Mouse (Mus musculus): ENCODE results near the gene Gm10961. TPM values are rescaled to one million over a fixed set of nuclear protein-coding genes. Genes with fewer than 3 reads are reported as not detected.

The Gm10961 gene
- polyA plus RNA-seq, 1 experiment from 2014 or later, result not detected

GRCm38 (mm10) chr3:107609376-107609775 lies 21.7 kb upstream of the Gm10961 start:
- H3K4me3 ChIP-seq (ENCODE audit: low read length), result no peak overlapping the region
- H3K4me2 ChIP-seq (ENCODE audit: low read depth, low read length), result no peak overlapping the region
- H3K27me3 ChIP-seq (ENCODE audit: control insufficient read depth, insufficient read depth, low read depth, low read length), result no peaks in the 10 kb centered on the region
- no peak overlapping the region for H3K9ac ChIP-seq (ENCODE audit: low read length)
- no peaks in the 10 kb centered on the region for H3K9me3 ChIP-seq (ENCODE audit: control insufficient read depth, low read length)
- WGBS, result 57% methylated on average over 3 of the region's 3 CpGs
- no peaks in the 10 kb centered on the region for H3K4me1 ChIP-seq (replicated peaks; ENCODE audit: control insufficient read depth, insufficient read depth, low read length)
- no peak overlapping the region for H3K27ac ChIP-seq (ENCODE audit: low read length)
- peaks cover 26% of the 10 kb centered on the region for H3K36me3 ChIP-seq (ENCODE audit: control insufficient read depth, insufficient read depth, low read length)
- ATAC-seq (ENCODE audit: low read depth), result no peak

- H3K36me3 ChIP-seq (ENCODE audit: control insufficient read depth, insufficient read depth, low read length), result peaks cover 40% of the 10 kb centered on the region
- H3K27me3 ChIP-seq (ENCODE audit: control insufficient read depth, insufficient read depth, low read depth, low read length), result no peaks in the 10 kb centered on the region
- H3K4me1 ChIP-seq (replicated peaks; ENCODE audit: control insufficient read depth, insufficient read depth, low read length), result no peaks in the 10 kb centered on the region
- no peaks in the 10 kb centered on the region for H3K9me3 ChIP-seq (ENCODE audit: control insufficient read depth, low read length)
- H3K4me3 ChIP-seq (ENCODE audit: low read length), result no peak overlapping the region
- H3K27ac ChIP-seq (ENCODE audit: low read length), result no peak overlapping the region
- no peak for ATAC-seq (ENCODE audit: low read depth)
- no peak overlapping the region for H3K4me2 ChIP-seq (ENCODE audit: low read depth, low read length)
- 81% methylated on average over 4 of the region's 4 CpGs for WGBS
- no peak overlapping the region for H3K9ac ChIP-seq (ENCODE audit: low read length)
Measured at GRCm38 (mm10) chr3:107611394-107611793, 19.7 kb upstream of the Gm10961 start.

GRCm38 (mm10) chr3:107612902-107613525 lies 18.1 kb upstream of the Gm10961 start:
- H3K4me2 ChIP-seq (ENCODE audit: low read depth, low read length), result no peak overlapping the region
- H3K27me3 ChIP-seq (ENCODE audit: control insufficient read depth, insufficient read depth, low read depth, low read length), result no peaks in the 10 kb centered on the region
- no peaks in the 10 kb centered on the region for H3K9me3 ChIP-seq (ENCODE audit: control insufficient read depth, low read length)
- H3K4me3 ChIP-seq (ENCODE audit: low read length), result no peak overlapping the region
- peaks cover 54% of the 10 kb centered on the region for H3K36me3 ChIP-seq (ENCODE audit: control insufficient read depth, insufficient read depth, low read length)
- H3K27ac ChIP-seq (ENCODE audit: low read length), result no peak overlapping the region
- no peaks in the 10 kb centered on the region for H3K4me1 ChIP-seq (replicated peaks; ENCODE audit: control insufficient read depth, insufficient read depth, low read length)
- no peak overlapping the region for H3K9ac ChIP-seq (ENCODE audit: low read length)
- ATAC-seq (ENCODE audit: low read depth), result peak; percentile 61
- WGBS, result 85% methylated on average over 11 of the region's 11 CpGs

- H3K9ac ChIP-seq (ENCODE audit: low read length), result no peak overlapping the region
- no peak overlapping the region for H3K4me3 ChIP-seq (ENCODE audit: low read length)
- no peaks in the 10 kb centered on the region for H3K4me1 ChIP-seq (replicated peaks; ENCODE audit: control insufficient read depth, insufficient read depth, low read length)
- no peak for ATAC-seq (ENCODE audit: low read depth)
- H3K27ac ChIP-seq (ENCODE audit: low read length), result no peak overlapping the region
- no peaks in the 10 kb centered on the region for H3K27me3 ChIP-seq (ENCODE audit: control insufficient read depth, insufficient read depth, low read depth, low read length)
- H3K36me3 ChIP-seq (ENCODE audit: control insufficient read depth, insufficient read depth, low read length), result peaks cover 79% of the 10 kb centered on the region
- WGBS, result 98% methylated on average over 3 of the region's 3 CpGs
- no peaks in the 10 kb centered on the region for H3K9me3 ChIP-seq (ENCODE audit: control insufficient read depth, low read length)
- H3K4me2 ChIP-seq (ENCODE audit: low read depth, low read length), result no peak overlapping the region
Measured at GRCm38 (mm10) chr3:107617800-107618199, 13.3 kb upstream of the Gm10961 start.

GRCm38 (mm10) chr3:107619911-107620310 lies 11.2 kb upstream of the Gm10961 start:
- WGBS, result 82% methylated on average over 6 of the region's 6 CpGs
- no peak overlapping the region for H3K4me3 ChIP-seq (ENCODE audit: low read length)
- H3K4me2 ChIP-seq (ENCODE audit: low read depth, low read length), result no peak overlapping the region
- no peaks in the 10 kb centered on the region for H3K4me1 ChIP-seq (replicated peaks; ENCODE audit: control insufficient read depth, insufficient read depth, low read length)
- H3K36me3 ChIP-seq (ENCODE audit: control insufficient read depth, insufficient read depth, low read length), result peaks cover 74% of the 10 kb centered on the region
- H3K9ac ChIP-seq (ENCODE audit: low read length), result no peak overlapping the region
- H3K27ac ChIP-seq (ENCODE audit: low read length), result no peak overlapping the region
- no peaks in the 10 kb centered on the region for H3K27me3 ChIP-seq (ENCODE audit: control insufficient read depth, insufficient read depth, low read depth, low read length)
- no peak for ATAC-seq (ENCODE audit: low read depth)
- no peaks in the 10 kb centered on the region for H3K9me3 ChIP-seq (ENCODE audit: control insufficient read depth, low read length)

- Histone ChIP-seq H3K9ac (ENCODE audit: low read length) (no peak overlapping the region), H3K4me3 (ENCODE audit: low read length) (no peak overlapping the region), H3K36me3 (ENCODE audit: control insufficient read depth, insufficient read depth, low read length) (peaks cover 78% of the 10 kb centered on the region), H3K4me1 (replicated peaks; ENCODE audit: control insufficient read depth, insufficient read depth, low read length) (no peaks in the 10 kb centered on the region), H3K27me3 (ENCODE audit: control insufficient read depth, insufficient read depth, low read depth, low read length) (no peaks in the 10 kb centered on the region), H3K4me2 (ENCODE audit: low read depth, low read length) (no peak overlapping the region), H3K9me3 (ENCODE audit: control insufficient read depth, low read length) (no peaks in the 10 kb centered on the region), H3K27ac (ENCODE audit: low read length) (no peak overlapping the region)
- WGBS, result 90% methylated on average over 21 of the region's 21 CpGs
- no peak for ATAC-seq (ENCODE audit: low read depth)
Measured at GRCm38 (mm10) chr3:107621286-107622075, 9.6 kb upstream of the Gm10961 start.

GRCm38 (mm10) chr3:107622537-107622936 lies 8.6 kb upstream of the Gm10961 start:
- Histone ChIP-seq H3K9ac (ENCODE audit: low read length) (no peak overlapping the region), H3K27me3 (ENCODE audit: control insufficient read depth, insufficient read depth, low read depth, low read length) (no peaks in the 10 kb centered on the region), H3K4me2 (ENCODE audit: low read depth, low read length) (no peak overlapping the region), H3K4me1 (replicated peaks; ENCODE audit: control insufficient read depth, insufficient read depth, low read length) (no peaks in the 10 kb centered on the region), H3K36me3 (ENCODE audit: control insufficient read depth, insufficient read depth, low read length) (peaks cover 77% of the 10 kb centered on the region), H3K9me3 (ENCODE audit: control insufficient read depth, low read length) (no peaks in the 10 kb centered on the region), H3K4me3 (ENCODE audit: low read length) (no peak overlapping the region), H3K27ac (ENCODE audit: low read length) (no peak overlapping the region)
- no peak for ATAC-seq (ENCODE audit: low read depth)
- 92% methylated on average over 7 of the region's 7 CpGs for WGBS

- WGBS, result 93% methylated on average over 8 of the region's 8 CpGs
Measured at GRCm38 (mm10) chr3:107624424-107624823, 6.7 kb upstream of the Gm10961 start.

GRCm38 (mm10) chr3:107625536-107625935 lies 5.6 kb upstream of the Gm10961 start:
- H3K4me2 ChIP-seq (ENCODE audit: low read depth, low read length), result no peak overlapping the region
- no peaks in the 10 kb centered on the region for H3K9me3 ChIP-seq (ENCODE audit: control insufficient read depth, low read length)
- no peak overlapping the region for H3K9ac ChIP-seq (ENCODE audit: low read length)
- peaks cover 52% of the 10 kb centered on the region for H3K36me3 ChIP-seq (ENCODE audit: control insufficient read depth, insufficient read depth, low read length)
- WGBS, result 89% methylated on average over 8 of the region's 8 CpGs
- ATAC-seq (ENCODE audit: low read depth), result no peak
- no peaks in the 10 kb centered on the region for H3K27me3 ChIP-seq (ENCODE audit: control insufficient read depth, insufficient read depth, low read depth, low read length)
- H3K4me3 ChIP-seq (ENCODE audit: low read length), result no peak overlapping the region
- no peak overlapping the region for H3K27ac ChIP-seq (ENCODE audit: low read length)
- H3K4me1 ChIP-seq (replicated peaks; ENCODE audit: control insufficient read depth, insufficient read depth, low read length), result peaks cover 3% of the 10 kb centered on the region

More at GRCm38 (mm10) chr3:107624424-107624823, 6.7 kb upstream of the Gm10961 start:
- Histone ChIP-seq H3K4me3 (ENCODE audit: low read length) (no peak overlapping the region), H3K9ac (ENCODE audit: low read length) (no peak overlapping the region), H3K27me3 (ENCODE audit: control insufficient read depth, insufficient read depth, low read depth, low read length) (no peaks in the 10 kb centered on the region), H3K4me1 (replicated peaks; ENCODE audit: control insufficient read depth, insufficient read depth, low read length) (no peaks in the 10 kb centered on the region), H3K27ac (ENCODE audit: low read length) (no peak overlapping the region), H3K36me3 (ENCODE audit: control insufficient read depth, insufficient read depth, low read length) (peaks cover 60% of the 10 kb centered on the region), H3K4me2 (ENCODE audit: low read depth, low read length) (no peak overlapping the region), H3K9me3 (ENCODE audit: control insufficient read depth, low read length) (no peaks in the 10 kb centered on the region)
- ATAC-seq (ENCODE audit: low read depth), result no peak

Measured in lung, embryonic 16.5 days (tissue).